Mouse (Mus musculus) kidney, adult 10 weeks (tissue): ENCODE data around the gene Cers2. TPM values are rescaled to one million over a fixed set of nuclear protein-coding genes. Genes with fewer than 3 reads are reported as not detected.

Experiments
- polyA plus RNA-seq: library from polyadenylated mRNA; stranded (reverse); fragments of 350-450 nt; fragmentation: Illumina TruSeq; extraction: RNeasy Lipid Tissue Mini Kit (QIAGEN cat#74804); gene quantifications from one replicate; pipeline ENCODE4 v1.2.3, GENCODE M21; 2014; ENCODE audit warnings: low read depth, low replicate concordance

Cers2 gene
- 217 TPM for polyA plus RNA-seq

DNA sequence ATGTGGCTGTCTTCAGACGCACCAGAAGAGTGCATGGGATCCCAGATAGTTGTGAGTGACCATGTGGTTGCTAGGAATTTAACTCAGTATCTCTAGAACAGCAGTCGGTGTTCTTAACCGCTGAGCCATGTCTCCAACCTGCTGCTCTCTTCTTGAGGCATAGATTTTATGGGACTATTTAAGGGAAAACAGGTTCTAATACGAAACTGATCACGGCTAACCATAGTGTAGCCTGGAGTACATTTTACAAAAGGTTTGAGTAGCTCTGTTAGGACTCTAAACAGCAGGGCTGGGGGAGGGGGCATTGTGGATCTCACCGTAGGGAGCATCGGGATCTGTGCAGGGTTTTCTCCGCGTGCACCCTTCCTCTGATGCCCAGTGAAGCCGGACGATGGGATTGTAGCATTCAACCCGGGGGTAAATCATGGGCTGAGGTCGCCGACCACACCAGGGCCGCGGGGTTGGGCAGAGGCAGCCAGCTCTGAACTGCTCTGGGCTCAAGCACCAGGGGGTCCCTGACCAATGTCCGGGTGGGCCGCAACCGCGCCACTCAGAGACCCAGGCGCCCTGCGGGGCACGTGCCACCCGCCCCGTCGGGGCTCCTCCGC lies at the start of gene Cers2:
Gene Cers2, plus strand, starts transcription at position 306 of the 608 bp plus-strand sequence.

DNA sequence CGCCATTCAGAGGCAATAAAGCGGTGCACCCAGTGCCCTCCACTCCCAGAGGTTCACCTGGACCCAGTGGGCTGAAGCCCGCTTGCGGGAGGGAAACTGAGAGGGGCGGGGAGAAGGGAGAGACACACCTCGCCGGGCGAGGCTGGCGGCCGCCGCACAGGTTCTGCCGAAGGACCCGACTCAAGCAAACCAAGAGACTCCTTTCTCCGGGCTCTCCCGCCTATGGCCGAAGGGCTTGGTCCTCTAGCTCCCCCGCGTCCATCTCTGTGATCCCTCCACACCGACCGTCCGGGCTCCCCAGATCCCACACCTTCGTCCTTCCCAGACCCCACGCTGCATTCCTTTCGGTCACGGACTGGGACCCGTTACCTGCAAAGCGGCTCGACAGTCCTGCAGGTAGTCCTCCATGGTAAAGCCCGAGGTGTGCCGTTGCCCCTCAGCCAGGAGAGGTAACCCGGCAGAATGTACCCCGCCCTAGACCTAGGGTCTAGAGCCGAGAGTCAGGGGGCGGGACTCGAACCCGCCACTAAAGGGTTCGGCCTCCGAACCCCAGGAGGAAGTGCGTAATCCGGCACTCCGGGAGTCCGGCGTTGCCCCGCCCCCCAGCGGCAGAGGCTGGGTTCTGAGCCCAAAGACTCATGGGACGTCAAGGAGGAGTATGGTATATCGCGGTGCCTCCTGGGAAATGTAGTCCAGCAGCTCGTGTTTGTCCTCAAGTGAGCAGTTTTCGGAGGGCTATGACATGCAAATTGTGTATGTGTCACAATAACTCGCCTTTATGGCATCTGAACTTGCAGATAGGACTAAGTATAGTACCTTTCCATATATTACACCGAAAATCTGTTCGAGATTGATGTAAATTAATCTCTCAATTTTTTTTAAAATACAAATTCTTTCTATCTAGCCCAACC lies 33.1 kb upstream of the Cers2 start, which contains the start of the genes Mindy1 and Prune1:
Gene Mindy1, plus strand, starts transcription at position 130 of the 911 bp plus-strand sequence.
Gene Prune1, minus strand, starts transcription at position 861 of the 911 bp plus-strand sequence.

DNA sequence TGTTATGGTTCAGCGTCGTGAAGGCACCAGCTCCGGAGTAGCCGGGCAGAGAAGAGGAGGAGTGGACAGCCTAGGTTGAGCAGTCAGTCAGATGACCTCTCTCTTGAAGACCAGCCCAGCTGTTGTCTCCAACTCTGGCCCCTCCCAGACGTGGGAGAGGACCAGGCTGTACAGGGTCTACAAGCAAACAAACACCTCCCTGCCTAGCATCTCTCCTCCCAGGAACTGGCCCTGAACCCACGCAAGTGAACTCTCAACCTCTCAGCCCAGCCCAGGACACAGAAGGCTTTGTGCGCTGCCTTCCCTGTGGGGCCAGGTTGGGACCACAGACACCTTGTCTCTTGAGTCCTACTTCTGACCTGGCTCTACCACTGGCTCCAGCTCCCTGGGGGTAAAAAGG lies 7.5 kb upstream of the Cers2 start, which contains the start of gene Anxa9:
Gene Anxa9, minus strand, starts transcription at position 77 of the 400 bp plus-strand sequence.

DNA sequence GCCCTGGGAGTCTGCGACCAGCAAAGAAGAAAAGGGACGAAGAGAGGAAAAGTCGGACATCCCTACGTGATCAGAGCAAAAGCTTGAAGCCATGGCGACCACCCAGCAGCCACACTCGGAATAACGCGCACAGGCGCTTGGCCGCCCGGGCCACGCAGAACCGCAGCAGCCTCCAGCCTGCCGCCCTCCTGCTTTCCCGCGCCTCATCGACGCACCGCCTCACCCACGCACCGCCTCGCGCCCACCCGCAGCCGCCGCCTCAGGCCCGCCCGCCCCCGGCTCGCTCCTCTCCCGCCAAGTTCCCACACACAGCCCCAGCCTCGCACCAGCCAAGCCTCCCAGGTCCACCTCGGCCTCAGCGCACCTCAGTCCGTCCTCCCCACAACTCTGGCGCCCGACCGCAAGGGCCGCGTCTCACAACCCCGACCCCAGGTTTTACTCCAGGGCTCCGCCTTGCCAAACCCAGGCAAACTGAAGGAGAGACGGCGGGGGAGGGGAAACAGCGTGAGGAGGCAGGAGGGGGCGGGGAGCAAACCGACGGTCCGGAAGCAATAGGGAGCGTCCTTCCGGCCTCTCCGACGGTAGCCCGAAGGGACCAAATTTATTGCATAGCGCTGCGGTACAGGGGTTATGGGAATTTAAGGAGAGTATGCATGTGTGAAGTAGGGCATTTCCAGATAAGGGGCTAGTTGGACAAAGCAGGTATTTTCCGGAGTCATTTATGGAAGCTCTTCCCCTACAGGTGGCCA lies 42.3 kb downstream of the Cers2 start, which contains the start of gene Setdb1:
Gene Setdb1, minus strand, starts transcription at position 502 of the 749 bp plus-strand sequence.

Other genes with a start within 250 kb of the Cers2 start
- gene Pip5k1a, start 207.9 kb upstream of the Cers2 start, polyA plus RNA-seq, result 10.8 TPM
- gene Vps72, start 203.8 kb upstream of the Cers2 start, polyA plus RNA-seq, result 6.6 TPM
- gene Tmod4, start 190.3 kb upstream of the Cers2 start, polyA plus RNA-seq, result not detected
- 15.0 TPM for gene Scnm1, start 180.8 kb upstream of the Cers2 start, polyA plus RNA-seq
- gene Lysmd1, start 180.7 kb upstream of the Cers2 start, polyA plus RNA-seq, result 2.8 TPM
- gene Tnfaip8l2, start 172.4 kb upstream of the Cers2 start, polyA plus RNA-seq, result not detected
- 0.28 TPM for gene Sema6c, start 154.3 kb upstream of the Cers2 start, polyA plus RNA-seq
- 22.5 TPM for gene Gabpb2, start 96.9 kb upstream of the Cers2 start, polyA plus RNA-seq
- 17.8 TPM for gene Cdc42se1, start 86.1 kb upstream of the Cers2 start, polyA plus RNA-seq
- 28.7 TPM for gene Mllt11, start 82.6 kb upstream of the Cers2 start, polyA plus RNA-seq
- 0.73 TPM for gene Gm128, start 73.2 kb upstream of the Cers2 start, polyA plus RNA-seq
- not detected for gene Bnipl, start 63.6 kb upstream of the Cers2 start, polyA plus RNA-seq
- gene Mindy1, start 33.4 kb upstream of the Cers2 start, polyA plus RNA-seq, result 128 TPM
- gene Prune1, start 32.7 kb upstream of the Cers2 start, polyA plus RNA-seq, result 11.0 TPM
- 1.9 TPM for gene Anxa9, start 7.6 kb upstream of the Cers2 start, polyA plus RNA-seq
- 13.2 TPM for gene Setdb1, start 42.4 kb downstream of the Cers2 start, polyA plus RNA-seq
- not detected for gene 4930558C23Rik, start 88.0 kb downstream of the Cers2 start, polyA plus RNA-seq
- gene Arnt, start 119.6 kb downstream of the Cers2 start, polyA plus RNA-seq, result 32.3 TPM
- gene Ctsk, start 184.5 kb downstream of the Cers2 start, polyA plus RNA-seq, result 2.9 TPM
- 27.9 TPM for gene Ctss, start 212.0 kb downstream of the Cers2 start, polyA plus RNA-seq
- gene Hormad1, start 244.9 kb downstream of the Cers2 start, polyA plus RNA-seq, result not detected